Mouse (Mus musculus): Measurements from ENCODE around the gene 3110082I17Rik.

DNA sequence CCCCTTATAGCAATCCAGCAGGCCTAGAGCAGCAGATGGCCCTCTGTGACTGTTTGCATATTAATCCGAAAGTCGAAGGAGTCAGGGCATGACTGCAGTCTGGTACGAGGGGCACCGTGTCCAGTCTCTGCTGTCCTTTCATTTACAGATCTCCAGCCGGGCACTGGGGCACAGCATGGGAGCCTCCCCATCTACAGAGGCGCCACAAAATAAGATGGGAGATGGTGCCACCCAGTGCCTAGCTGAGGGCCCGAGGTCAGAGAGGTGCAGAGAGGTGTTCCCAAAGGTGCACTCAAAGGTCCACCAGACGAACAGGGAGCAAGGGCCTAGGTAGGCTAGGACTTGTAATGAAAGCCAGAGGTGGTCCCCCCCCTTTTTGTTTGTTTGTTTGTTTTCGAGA, 77.1 kb downstream of the 3110082I17Rik start:
- no peak for TF ChIP-seq CTCF (IDR thresholded peaks at IDR 0.05; ENCODE audit: low read depth, low read length)
- TF ChIP-seq POLR2AphosphoS5 (IDR thresholded peaks at IDR 0.05; ENCODE audit: insufficient replicate concordance, low read depth, low read length): no peak
- no peak for TF ChIP-seq GATA1 (IDR thresholded peaks at IDR 0.05; ENCODE audit: borderline replicate concordance, low read length)
- TF ChIP-seq TAL1 (conservative IDR thresholded peaks at IDR 0.05; ENCODE audit: low read depth, low read length): no peak
- no peak for TF ChIP-seq GATA2 (IDR thresholded peaks at IDR 0.05; ENCODE audit: borderline replicate concordance, low read depth, low read length)
